Mouse (Mus musculus) liver, adult 2 months (tissue): Measurements from ENCODE around the gene Rrm1. TPM values are rescaled to one million over a fixed set of nuclear protein-coding genes. Genes with fewer than 3 reads are reported as not detected.

ENCODE experiments used
- DNase-seq: peaks from one replicate; pipeline ENCODE4 v3.0.0-alpha.2; 2011; ENCODE audit warnings: low read depth, low spot score; ENCODE audit errors: extremely low read depth
- H3K27ac ChIP-seq: fragments of 200-500 bp; replicated peaks from 2 replicates; pipeline ENCODE4 v1.5.1; 2012; ENCODE audit warnings: low read depth, mild to moderate bottlenecking, control low read depth, inconsistent platforms, low read length; ENCODE audit not compliant: insufficient read depth
- H3K27me3 ChIP-seq: fragments of 200-500 bp; 2 replicates; pipeline ENCODE4 v1.6.1; 2012; ENCODE audit warnings: mild to moderate bottlenecking, moderate library complexity, low read length, inconsistent platforms; ENCODE audit not compliant: control insufficient read depth, insufficient read depth
- H3K36me3 ChIP-seq: fragments of 200-500 bp; 2 replicates; pipeline ENCODE4 v1.6.1; 2012; ENCODE audit warnings: low read length, inconsistent platforms; ENCODE audit not compliant: control insufficient read depth, insufficient read depth
- H3K4me1 ChIP-seq: fragments of 200-500 bp; 2 replicates; pipeline ENCODE4 v1.6.1; 2011; ENCODE audit warnings: low read length; ENCODE audit not compliant: control insufficient read depth, insufficient read depth
- H3K4me3 ChIP-seq: fragments of 200-500 bp; 2 replicates; pipeline ENCODE4 v1.5.1; 2011; ENCODE audit warnings: low read depth, mild to moderate bottlenecking, control low read depth, low read length, moderate library complexity; ENCODE audit not compliant: insufficient read depth
- H3K79me2 ChIP-seq: fragments of 200-500 bp; 2 replicates; pipeline ENCODE4 v1.6.1; 2012; ENCODE audit warnings: inconsistent platforms, mild to moderate bottlenecking, low read length, moderate library complexity; ENCODE audit not compliant: control insufficient read depth, insufficient read depth
- H3K9ac ChIP-seq: fragments of 200-500 bp; 2 replicates; pipeline ENCODE4 v1.6.1; 2012; ENCODE audit warnings: low read depth, mild to moderate bottlenecking, control low read depth, inconsistent platforms, low read length
- CTCF ChIP-seq: fragments of 200-500 bp; IDR thresholded peaks from 2 replicates; pipeline ENCODE4 v1.5.1; 2011; ENCODE audit warnings: low read depth, low read length, control low read depth
- POLR2A ChIP-seq: fragments of 200-500 bp; IDR thresholded peaks from 2 replicates; pipeline ENCODE4 v1.6.1; 2011; ENCODE audit warnings: low read length, control low read depth; ENCODE audit not compliant: insufficient read depth; ENCODE audit errors: extremely low read depth
- WGBS: fragments of 180-500 bp; shearing (Covaris S2); methylation state at CpG from one replicate; pipeline ENCODE4 v1.1.7; 2018; 5-methylcytosine and 5-hydroxymethylcytosine counted together
- polyA plus RNA-seq: library from polyadenylated mRNA; depleted of rRNA; stranded (reverse); fragments of >200 nt; gene quantifications from 2 replicates; pipeline ENCODE4 v1.2.3, GENCODE M21; 2012; rRNA removed
- total RNA-seq: library from RNA; depleted of rRNA; stranded (reverse); fragments of >200 nt; gene quantifications from 2 replicates; pipeline ENCODE4 v1.2.3, GENCODE M21; 2014; rRNA removed

Gene Rrm1
- 7.9 and 10.4 TPM in 2 replicates for total RNA-seq
- polyA plus RNA-seq = 2.2 and 2.3 TPM in 2 replicates

- WGBS = under 1% methylated on average over 56 of the region's 56 CpGs
- TF ChIP-seq CTCF (no peak), POLR2A (no peak)
- no peak within 1 kb of the TSS for H3K27ac ChIP-seq
These were observed at the start of gene Rrm1 for GRCm38 (mm10) chr7:102441657-102442391. Gene Rrm1 (plus strand): TSS chr7:102441695.

DNA sequence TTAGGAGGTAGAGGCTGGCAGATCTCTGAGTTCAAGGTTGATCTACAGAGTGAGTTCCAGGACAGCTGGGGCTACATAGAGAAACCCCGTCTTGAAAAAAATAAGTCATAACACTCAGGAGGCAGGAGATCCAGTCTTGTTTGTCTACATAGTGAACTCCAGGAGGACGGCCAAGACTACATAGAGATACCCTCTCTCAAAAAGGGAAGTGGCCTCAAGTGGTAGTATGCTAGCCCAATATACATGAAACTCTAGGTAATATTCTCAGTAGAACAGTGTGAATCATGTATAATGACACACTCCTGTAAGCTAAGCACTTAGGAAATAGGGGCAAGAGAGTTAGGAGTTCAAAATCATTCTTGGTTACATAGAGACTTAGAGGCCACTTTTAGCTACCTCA lies 47.6 kb upstream of the Rrm1 start:
- H3K79me2 ChIP-seq = peaks cover 4% of the 10 kb centered on the region; the same call in 1 of the 2 replicates
- H3K36me3 ChIP-seq = no peaks in the 10 kb centered on the region
- peaks cover 4% of the 10 kb centered on the region for H3K4me1 ChIP-seq
- H3K4me3 ChIP-seq = no peak overlapping the region
- no peak overlapping the region for H3K27ac ChIP-seq
- no peaks in the 10 kb centered on the region for H3K27me3 ChIP-seq
- TF ChIP-seq POLR2A (no peak), CTCF (no peak)
- no peak overlapping the region for H3K9ac ChIP-seq
- DNase-seq = no peak
- 92% methylated on average over 2 of the region's 2 CpGs for WGBS

More at GRCm38 (mm10) chr7:102441657-102442391, at the start of gene Rrm1:
- Histone ChIP-seq H3K9ac (peak within 1 kb of the TSS; percentile 77), H3K27me3 (no peaks in the 10 kb centered on the region), H3K4me1 (no peaks in the 10 kb centered on the region), H3K79me2 (no peaks in the 10 kb centered on the region), H3K36me3 (peaks cover 3% of the 10 kb centered on the region; the same call in 1 of the 2 replicates), H3K4me3 (peak within 1 kb of the TSS; percentile 83)
- peak; percentile 94 for DNase-seq

DNA sequence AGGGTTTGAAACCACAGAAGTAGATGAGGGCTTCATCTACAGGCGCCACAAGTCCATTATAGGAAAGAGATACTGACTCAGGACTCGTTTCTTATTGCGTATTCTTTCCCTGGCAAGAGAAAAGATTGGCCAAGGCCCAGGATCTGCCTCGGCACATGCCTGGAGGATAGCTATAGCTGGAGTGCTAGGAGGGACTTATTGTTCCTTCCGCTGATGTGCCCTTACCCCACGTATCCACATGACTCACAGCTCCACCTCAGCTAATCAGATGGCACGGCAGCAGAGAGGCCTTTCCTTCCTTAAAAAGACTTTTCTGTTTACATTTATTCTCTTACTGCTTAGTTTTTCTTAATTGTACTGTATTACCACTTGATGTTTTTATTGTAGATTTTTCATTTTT lies 45.6 kb upstream of the Rrm1 start:
- Histone ChIP-seq H3K27me3 (no peaks in the 10 kb centered on the region), H3K27ac (no peak overlapping the region), H3K4me3 (no peak overlapping the region), H3K79me2 (peaks cover 4% of the 10 kb centered on the region; the same call in 1 of the 2 replicates), H3K4me1 (peaks cover 4% of the 10 kb centered on the region), H3K36me3 (no peaks in the 10 kb centered on the region), H3K9ac (no peak overlapping the region)
- DNase-seq = no peak
- TF ChIP-seq POLR2A = no peak
- TF ChIP-seq CTCF = no peak
- 70% methylated on average over 7 of the region's 7 CpGs for WGBS

DNA sequence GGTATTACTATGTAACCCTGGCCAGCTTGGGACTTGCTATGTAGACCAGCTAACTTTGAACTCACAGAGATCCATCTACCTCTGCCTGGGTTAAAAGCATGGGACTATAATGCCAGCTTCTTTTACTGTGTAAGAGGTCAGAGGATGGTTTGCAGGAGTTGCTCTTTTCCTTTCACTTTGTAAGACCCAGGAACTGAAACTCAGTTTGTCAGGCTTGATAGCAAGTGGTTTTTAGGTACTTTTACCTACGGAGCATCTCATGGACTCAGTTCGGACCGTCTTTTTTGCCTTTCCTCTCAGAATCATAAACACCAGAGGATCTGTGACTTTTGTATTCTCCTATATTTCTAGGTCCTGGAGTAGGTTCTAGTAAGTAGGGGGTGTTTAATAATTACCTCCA lies 45.2 kb upstream of the Rrm1 start:
- Histone ChIP-seq H3K9ac (no peak overlapping the region), H3K4me1 (peaks cover 4% of the 10 kb centered on the region), H3K36me3 (no peaks in the 10 kb centered on the region), H3K27ac (no peak overlapping the region), H3K4me3 (no peak overlapping the region), H3K79me2 (peaks cover 4% of the 10 kb centered on the region; the same call in 1 of the 2 replicates), H3K27me3 (no peaks in the 10 kb centered on the region)
- no peak for TF ChIP-seq CTCF
- no peak for DNase-seq
- 95% methylated on average over 3 of the region's 3 CpGs for WGBS

DNA sequence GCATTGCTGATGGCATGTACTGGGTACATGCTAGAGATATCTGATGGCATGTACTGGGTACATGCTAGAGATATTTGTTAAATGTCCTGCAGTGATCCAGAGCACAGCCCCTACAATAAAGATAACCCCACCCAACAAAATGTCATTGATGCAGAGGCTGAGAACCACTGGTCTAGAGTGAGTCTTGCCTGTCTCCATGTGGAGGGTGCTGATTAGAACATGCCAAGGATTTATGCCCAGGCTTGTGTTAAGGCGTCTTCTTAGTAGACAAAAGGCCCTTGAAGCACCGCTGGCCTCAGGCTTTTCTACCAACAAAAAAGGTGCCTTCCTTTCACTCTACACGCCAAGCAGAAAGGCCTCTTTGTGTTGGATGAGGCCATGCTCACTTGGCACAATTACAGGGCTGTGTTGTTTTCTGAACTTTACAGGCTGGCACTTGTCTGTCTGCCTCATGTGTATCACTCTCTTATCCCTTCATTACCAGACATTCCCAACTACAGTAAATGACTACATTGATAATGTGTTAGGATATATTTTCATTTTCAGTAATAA lies 42.2 kb upstream of the Rrm1 start:
- peak; percentile 25 for DNase-seq
- H3K36me3 ChIP-seq = no peaks in the 10 kb centered on the region
- 67% methylated on average over 3 of the region's 3 CpGs for WGBS
- H3K27me3 ChIP-seq = no peaks in the 10 kb centered on the region
- no peak overlapping the region for H3K27ac ChIP-seq
- H3K9ac ChIP-seq = no peak overlapping the region
- TF ChIP-seq POLR2A (no peak), CTCF (no peak)
- no peaks in the 10 kb centered on the region; the same call in 1 of the 2 replicates for H3K4me1 ChIP-seq
- no peak overlapping the region for H3K4me3 ChIP-seq
- no peaks in the 10 kb centered on the region; the same call in 1 of the 2 replicates for H3K79me2 ChIP-seq

DNA sequence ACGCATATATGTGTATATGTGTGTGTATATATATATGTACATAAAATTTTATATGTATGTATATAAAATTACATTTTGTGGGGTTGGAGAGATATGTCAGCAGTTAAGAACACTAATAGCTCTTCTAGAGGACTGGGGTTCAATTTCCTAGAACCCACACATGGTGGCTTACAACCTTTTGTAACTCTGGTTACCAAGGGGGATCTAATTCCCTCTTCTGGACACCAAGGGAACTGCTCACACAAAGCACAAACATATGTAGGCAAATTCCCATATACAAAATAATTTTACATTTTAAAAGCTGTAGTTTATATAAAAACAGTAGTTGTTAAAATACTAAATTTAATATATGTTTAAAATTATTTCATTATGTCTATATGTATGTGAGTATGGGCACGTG lies 37.4 kb upstream of the Rrm1 start:
- 100% methylated on average over 2 of the region's 2 CpGs for WGBS
- no peak overlapping the region for H3K4me3 ChIP-seq
- peaks cover 5% of the 10 kb centered on the region; the same call in 1 of the 2 replicates for H3K36me3 ChIP-seq
- DNase-seq = no peak
- no peaks in the 10 kb centered on the region for H3K4me1 ChIP-seq
- TF ChIP-seq CTCF (no peak), POLR2A (no peak)
- H3K79me2 ChIP-seq = no peaks in the 10 kb centered on the region; the same call in 1 of the 2 replicates
- no peak overlapping the region for H3K27ac ChIP-seq
- no peaks in the 10 kb centered on the region for H3K27me3 ChIP-seq
- no peak overlapping the region for H3K9ac ChIP-seq
